Mouse (Mus musculus): ENCODE results near the gene Kxd1.

Gene Kxd1

DNA sequence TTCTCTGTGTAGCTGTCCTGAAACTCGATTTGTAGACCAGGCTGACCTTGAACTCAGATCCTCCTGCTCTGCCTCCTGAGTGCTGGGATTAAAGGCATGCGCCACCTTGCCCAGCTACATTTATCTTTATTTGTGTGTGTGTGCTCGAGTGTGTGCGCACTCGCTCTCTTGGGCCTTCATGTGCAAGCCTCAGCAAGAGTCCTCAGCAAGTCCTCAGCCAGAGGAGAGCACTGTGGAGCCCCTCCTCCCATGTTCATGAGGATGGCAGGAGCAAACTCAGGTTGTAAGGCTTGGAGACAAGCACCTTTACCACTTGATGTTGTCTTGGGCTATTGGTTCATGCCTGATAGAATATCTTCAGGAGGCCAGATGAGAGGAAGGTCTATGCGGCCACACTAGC is 20.0 kb upstream of the Kxd1 start:
- no peak for DNase-seq (ENCODE audit: low spot score in 2 of 2)

DNA sequence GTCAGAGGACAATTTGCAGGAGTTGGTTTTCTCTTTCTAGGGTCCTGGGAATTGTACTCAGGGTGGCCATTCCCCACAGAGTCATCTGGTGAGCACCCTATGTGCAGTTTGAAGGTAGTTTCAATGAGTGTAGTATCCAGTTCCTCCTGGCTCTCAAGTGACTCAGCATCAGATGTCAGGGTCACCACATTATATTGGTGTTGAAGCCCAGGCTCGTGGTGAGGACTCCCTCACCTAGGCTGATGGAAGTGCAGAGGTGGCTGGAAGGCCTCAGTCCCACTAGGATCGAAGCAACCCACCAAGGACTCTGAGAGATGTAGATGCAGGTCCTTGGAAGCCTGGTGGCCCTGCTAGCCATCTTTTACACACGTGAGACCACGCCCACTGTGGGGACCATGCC is 18.7 kb upstream of the Kxd1 start:
- DNase-seq (ENCODE audit: low spot score in 2 of 2) = no peak

DNA sequence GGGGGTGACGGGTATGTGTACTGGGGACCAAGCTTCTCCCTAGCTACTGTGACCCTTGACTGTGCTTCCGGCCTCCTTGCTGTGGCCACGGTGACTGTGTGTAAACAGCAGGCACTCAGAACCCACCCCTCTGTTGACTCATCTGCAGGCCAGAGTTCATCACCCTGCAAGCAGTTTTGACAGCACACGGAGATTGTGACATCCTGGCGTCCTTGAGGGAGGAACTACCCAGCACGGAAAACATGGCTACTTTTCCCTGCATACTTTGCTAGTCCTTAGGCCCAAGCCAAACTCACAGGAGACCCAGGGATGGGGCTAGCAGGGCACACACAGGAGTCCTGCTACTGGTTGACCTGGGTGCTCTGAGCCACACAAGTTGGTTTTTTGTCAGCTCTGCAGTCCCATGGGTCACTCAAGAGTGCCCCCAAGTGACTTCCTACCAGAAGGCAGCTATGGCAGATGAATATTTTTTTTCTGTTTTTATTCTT is 16.5 kb upstream of the Kxd1 start:
- peak in 1 of 2 experiments; percentile 37 for DNase-seq (ENCODE audit: low spot score in 2 of 2)

DNA sequence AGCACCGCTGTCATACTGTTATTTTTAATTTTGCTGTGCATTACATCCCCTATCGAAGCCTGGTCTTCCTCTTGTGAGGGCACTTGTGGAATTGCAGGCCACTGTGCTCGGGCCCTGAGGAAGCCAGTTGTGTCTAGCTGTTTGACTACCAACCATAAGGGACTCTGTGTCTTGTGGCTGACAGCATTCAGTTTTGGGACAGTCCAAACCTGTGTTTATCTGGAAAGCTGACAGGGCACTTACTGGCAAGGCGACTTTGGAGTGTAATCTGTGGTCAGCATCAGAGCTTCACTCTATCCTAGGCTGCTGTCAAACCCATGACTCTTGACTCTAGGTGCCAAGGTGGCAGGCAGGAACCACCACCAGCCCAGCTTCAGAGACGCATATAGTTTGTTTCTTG is 13.3 kb upstream of the Kxd1 start:
- no peak for DNase-seq (ENCODE audit: low spot score in 2 of 2)

DNA sequence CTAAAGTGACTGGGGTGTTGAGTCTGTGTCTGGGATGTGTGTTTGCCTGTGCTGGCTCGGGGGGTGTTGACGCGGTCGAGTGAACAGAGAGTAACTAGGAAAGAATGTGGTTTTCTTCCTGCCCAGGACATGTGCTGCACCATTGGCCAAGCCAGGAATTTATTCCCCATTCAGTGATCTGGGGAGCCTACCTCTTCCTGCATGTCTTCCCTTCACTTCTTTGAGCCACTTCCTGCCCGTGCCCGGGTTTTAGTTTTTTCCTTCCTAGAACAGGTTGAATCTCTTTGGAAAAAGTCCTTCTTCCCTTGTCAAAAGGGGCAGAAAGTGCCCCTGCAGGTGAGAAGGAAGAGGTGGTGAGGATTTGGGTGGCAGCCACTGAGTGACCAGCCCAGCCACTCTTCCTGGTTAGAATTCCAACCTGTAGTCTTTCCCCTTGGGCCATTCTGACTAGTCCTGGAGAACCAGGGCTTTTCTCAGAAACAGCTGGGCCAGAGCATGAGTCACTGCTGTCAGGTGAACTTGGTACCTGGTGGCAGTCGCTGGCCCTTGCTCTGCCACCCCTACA is 12.8 kb upstream of the Kxd1 start:
- no peak for DNase-seq (ENCODE audit: low spot score in 2 of 2)

DNA sequence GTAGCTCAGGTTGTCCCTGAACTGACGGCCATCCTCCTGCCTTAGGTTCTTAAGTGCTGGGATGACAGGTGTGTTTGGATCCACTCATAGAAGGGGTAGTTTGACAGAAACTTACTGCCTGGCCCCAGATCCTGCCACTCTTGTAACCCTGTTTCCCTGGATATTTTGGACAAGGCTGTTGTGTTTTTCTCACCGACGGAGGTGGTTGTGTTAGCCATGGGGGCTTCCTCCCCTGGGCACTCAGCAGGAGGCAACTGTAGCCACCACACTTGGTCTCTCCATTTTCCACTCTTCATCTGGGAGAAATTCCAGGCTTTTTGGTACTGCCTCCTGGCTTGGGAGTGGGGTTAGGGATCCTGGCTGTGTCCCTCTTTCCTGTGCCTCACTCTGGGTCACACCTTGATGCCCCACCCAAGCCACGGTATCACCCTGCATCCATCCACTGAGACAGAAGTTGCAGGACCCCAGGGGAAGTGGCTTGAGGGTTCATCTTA is 12.3 kb upstream of the Kxd1 start:
- DNase-seq (ENCODE audit: low spot score in 2 of 2) = no peak

DNA sequence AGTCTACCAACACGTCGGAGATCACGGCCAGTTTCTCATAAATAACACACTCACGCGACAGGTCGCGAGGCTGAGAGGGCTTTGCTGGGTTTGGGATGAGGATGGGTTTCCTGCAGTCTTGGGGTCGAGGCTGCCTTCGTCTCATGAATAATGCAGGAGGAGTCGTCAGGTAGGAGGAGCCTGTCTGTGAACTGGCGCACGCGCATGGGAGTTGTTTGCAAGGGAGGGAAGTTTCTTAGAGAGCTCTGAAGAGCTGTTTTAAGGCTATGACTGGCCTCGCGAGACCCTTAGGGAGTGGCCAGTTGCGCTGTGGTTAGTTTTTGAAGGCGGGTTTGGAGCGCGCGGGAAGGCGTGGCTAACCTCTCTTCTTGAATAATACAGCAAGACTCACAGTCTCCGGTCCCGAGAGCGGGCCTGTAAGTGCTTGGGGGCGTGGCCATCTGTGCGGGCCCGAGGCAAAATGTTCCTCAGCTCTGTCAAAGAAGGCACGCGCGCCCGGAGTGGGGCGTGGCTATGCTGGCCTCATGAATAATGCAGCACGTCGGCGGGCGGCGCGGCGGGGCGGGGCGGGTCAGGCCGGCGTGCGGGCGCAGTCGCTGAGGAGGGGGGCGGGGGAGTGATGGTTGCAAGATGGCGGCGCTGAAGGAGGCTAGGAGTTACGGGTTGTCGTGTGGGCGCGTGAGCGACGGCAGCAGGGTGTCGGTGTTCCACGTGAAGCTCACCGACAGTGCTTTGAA is 11.5 kb upstream of the Kxd1 start, which contains the start of gene Ell:
TSS of gene Ell (plus strand) at position 381 of the 737 bp plus-strand sequence.
- peak; percentile 100 for DNase-seq (ENCODE audit: low spot score in 2 of 2)

DNA sequence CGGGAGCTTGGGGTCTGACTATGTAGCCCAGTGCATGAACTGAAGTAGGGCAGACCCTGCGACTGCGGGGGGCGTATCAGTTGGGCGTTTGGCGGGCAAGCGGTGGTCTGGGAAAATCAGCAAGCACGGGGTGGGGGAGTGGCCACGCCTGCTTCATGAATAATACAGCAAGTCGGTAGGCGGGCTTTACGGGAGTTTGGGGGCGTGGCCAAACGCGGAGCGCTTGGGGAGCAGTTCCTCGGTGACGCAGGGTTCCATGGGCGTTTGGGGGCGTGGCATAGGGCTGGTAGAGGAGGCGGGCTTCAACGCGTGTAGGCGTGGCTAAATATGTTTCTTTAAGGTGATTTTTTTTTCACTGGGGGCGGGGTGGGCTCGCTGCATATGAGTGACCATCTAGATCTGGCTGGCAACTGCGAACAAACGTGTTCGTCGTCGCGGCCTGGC is 10.9 kb upstream of the Kxd1 start:
- DNase-seq (ENCODE audit: low spot score in 2 of 2) = peak; percentile 100

DNA sequence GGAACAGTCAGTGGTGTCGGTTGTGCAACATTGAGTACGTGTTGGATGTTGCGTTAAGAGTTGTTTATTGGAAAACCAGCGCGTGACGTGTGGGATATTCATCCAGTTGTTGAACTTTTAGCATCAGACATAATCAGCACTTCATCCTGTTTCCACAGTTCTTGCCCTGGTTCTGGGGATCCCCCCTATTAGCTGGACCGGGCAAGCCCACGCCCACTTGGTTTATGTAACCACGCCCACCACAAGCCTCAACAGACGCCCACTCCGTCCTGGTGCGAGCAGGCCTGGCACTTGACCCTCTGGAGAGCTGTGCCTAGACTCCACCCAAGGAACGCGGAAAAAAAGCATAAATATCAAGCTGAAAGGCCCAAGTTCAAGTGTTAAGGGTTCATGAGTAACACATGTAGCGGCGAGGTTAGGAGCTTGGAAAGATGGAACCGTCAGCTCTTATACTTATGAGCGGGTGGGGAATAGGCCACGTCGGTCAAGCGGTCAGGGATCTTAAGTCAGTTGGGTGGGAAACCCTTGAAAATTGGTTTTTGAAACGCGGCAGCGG is 10.3 kb upstream of the Kxd1 start:
- DNase-seq (ENCODE audit: low spot score in 2 of 2) = peak; percentile 67 to 77

DNA sequence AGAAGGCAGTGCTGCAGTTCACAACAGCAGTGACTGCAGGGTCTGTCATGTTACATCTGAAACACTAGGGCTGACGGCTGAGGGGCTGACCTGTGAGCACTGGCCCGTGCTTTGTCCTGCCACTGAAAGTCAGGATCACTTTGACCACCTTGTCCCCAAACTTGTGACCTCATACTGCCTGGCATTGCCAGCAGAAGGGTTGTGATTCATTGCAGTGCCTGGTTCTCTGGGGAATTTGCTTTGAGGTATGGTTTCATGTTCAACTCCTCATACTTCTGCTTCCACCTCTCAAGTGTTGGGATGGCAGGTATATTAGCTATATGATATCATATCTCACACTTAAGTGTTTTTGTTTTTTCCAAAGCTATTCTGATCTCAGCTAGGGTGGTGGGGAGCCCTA is 7.9 kb upstream of the Kxd1 start:
- no peak for DNase-seq (ENCODE audit: low spot score in 2 of 2)

DNA sequence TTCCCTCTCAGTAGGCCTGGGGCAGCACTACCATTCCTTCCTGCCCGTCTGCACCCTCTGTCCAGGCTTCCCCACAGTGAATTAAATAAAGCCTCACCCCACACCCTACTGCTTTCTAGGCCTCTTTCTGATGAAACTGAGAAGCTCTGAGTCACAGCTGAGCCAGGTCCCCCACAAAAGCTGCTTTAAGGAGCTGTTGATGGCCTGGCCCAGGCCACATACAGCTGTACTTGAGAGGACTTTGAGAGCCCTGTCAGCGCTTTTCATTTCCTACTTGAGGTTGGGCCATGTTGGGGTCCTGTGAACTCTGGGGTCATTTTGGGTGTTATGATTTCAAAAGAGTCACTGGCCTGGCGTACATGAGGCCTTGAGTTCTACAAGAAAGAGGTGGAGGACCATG is 7.5 kb upstream of the Kxd1 start:
- DNase-seq (ENCODE audit: low spot score in 2 of 2) = no peak

DNA sequence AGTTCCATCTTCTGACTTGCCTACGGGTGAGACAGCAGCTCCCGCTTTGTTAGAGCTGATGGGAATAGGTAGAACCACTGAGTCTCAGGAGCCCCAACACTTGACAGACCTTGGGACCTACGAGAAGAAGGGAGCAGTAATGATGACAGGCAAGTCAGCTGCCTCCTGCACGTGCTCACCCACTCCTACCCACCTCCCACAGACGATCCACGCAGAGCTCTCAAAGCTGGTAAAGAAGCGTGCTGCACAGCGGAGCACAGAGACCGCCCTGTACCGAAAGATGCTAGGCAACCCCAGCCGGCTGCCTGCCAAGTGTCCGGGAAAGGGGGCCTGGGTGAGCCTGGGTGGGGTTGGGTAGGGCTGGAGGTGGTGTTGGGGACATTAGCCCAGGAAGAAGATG is 6.5 kb upstream of the Kxd1 start:
- no peak for DNase-seq (ENCODE audit: low spot score in 2 of 2)

DNA sequence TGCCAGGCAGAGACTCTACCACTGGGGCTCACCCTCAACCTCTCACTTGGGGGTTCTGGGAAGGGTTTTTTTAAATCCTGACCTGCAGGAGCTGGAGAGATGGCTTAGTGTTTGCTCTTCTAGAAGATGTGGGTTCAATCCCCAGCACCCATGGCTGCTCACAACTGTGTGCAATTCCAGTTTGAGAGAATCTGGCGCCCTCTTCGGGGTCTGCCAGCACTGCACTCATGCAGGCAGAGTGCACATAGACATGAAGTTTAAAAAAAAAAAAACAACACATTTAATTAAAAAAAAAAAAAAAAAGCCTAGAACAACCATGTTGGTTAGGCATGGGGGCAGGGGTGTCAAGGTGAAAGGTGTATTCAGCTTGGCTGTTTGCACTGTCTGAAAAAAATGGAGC is 2.6 kb upstream of the Kxd1 start:
- peak in 1 of 2 experiments; percentile 30 for DNase-seq (ENCODE audit: low spot score in 2 of 2)

DNA sequence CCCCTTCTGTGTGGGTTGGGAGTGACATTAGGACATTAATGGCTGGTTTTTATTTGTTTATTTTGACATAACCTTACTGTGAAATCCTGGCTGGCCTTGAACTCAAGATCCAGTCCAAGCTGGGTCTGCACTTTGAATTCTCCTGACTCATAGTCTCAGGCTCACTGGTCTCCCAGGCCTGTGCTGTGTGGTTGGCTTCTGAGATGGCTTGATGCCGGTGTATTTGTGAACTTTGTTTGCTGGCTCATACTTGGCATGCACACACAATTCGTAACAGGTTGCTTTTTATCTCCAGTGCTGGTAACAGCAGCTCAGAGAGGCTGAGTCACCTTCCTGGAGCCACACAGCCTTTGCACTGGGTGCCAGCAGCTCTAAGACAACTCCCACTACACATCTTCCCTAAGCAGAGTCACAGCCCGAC is 2.0 kb upstream of the Kxd1 start:
- no peak for DNase-seq (ENCODE audit: low spot score in 2 of 2)

DNA sequence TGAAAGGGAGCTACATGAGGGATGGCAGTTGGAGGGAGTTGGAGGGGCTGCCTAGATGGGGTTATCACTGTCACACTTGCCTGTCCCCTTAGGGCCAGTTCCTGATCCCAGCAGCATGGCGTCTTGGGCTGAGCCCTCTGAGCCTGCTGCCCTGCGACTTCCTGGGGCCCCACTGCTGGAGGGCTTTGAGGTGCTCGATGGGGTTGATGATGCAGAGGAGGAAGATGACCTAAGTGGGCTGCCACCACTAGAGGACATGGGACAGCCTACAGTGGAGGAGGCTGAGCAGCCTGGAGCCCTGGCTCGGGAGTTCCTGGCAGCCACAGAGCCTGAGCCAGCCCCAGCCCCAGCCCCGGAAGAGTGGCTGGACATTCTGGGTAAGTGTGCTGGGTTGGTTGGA is 1.5 kb upstream of the Kxd1 start:
- peak in 1 of 2 experiments; percentile 67 for DNase-seq (ENCODE audit: low spot score in 2 of 2)

DNA sequence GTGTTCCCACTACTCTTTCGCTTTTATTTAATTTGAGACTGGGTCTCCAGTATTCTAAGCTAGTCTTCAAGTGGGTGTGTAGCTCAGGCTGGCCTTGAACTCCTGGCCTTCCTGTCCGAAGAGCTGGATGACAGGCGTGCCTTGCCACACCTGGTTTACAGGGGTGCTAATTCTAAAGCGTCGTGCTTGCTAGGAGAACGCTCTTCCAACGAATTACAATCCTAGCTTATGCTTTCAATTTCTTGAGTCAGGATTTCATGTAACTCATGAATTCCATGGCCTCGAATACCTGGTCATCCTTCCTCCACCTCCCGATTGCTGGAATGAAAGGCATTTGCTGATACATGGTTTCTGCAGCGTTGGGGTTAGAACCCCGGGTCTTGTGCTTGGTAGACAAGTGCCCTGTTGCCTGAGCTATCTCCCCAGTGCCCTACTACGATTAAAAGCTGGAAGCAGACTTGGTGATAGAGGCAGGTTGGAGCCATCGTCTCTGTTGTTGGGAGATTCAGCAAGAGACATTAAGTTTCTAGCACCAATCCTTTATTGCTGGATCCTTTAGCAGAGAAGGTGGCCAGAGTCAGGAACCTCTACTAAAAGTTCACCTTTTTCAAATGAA is 534 bp upstream of the Kxd1 start:
- DNase-seq (ENCODE audit: low spot score in 2 of 2) = peak in 1 of 2 experiments; percentile 68

DNA sequence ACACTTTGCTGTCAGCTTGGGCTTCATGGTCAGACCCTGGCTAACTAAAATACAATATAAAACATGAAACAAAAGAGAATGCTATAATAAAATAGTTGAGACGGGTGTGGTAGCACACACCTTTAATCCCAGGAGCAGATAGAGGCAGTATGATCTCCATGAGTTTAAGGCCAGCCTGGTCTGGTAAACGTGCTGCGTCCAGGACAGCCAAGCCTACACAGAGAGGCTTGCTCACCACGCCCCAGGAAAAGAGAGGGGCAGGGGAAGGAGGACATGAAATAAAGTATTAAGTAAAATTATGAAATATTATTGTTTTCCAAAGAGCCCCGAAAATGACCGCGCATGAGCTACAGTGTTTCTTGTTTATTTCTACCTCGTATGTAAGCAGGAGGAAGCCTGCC is 645 bp downstream of the Kxd1 start:
- DNase-seq (ENCODE audit: low spot score in 2 of 2) = no peak

DNA sequence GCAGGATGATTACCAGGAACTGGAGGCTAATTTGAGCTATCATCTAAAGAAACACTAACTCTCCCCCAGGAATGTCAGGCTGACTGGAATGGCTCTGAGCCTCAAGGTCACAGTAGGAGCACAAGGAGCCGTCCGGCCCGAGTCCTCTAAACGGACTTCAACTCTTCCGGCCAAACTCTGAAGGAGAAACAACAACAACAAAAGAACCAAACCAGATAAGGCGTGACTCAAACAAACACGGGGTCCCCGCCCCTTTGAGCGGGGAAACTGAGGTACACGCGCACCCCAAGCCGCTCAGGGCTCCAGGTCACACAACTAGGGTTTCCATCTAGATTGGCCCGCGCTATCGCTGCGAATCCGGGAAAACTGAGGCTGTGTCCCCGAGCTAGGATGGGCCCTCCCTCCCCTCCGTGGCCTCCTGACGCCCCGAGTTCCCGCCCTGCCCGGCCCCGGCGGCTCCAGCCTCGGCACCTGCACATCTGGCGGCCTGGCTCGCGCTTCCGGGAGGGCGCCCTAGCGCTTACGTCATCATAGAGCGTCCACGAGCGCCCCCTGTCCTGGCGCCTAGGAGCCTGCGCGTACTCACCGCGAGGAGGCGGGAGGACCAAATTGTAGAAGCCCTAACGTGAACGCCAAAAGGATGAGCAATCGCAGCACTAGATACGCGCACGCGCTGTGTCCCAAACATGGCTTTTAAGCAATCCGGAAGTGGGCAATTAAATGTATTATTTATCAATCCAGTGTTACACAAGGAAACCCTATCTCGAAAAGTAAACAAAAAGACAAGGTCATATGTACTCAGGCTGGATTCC is 5.0 kb downstream of the Kxd1 start:
- DNase-seq (ENCODE audit: low spot score in 2 of 2) = peak; percentile 96 to 98

DNA sequence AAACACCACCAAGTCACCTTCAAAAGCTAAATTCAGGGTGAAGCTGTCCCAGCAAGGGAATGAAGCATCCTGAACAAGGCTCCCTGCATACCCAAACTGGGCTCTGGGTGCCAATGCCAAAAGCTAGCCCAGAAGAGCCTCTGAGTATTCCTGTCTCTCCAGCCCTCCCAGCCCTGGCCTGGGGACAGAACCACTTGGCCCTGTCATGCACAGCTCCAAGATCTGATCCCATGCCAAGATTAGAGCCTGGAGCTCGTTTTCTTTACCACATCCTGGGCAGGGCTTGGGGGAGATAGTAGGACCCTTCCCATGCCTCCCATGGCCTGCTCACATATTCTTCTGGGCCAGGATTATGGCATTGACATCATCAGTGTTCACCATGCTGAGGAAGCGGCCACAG is 8.2 kb downstream of the Kxd1 start:
- no peak for DNase-seq (ENCODE audit: low spot score in 2 of 2)

DNA sequence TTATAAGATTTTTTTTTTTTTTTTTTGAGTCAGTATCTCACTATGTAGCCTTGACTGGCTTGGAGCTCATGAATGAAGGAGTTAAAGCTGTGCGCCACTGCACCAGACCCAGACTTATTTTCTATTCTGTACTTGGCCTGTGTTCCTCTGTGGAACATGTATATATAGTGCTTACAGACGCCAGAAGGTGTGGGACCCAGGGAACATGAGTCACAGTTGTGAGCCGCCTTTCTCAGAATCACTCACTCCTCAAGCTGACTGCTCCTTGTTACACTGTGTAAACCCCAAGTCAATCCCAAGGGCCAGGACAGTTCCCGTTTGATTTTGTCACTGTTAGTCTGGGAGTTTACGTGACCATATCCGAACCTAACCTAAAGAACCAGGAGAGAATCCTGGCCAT is 8.7 kb downstream of the Kxd1 start:
- no peak for DNase-seq (ENCODE audit: low spot score in 2 of 2)

DNA sequence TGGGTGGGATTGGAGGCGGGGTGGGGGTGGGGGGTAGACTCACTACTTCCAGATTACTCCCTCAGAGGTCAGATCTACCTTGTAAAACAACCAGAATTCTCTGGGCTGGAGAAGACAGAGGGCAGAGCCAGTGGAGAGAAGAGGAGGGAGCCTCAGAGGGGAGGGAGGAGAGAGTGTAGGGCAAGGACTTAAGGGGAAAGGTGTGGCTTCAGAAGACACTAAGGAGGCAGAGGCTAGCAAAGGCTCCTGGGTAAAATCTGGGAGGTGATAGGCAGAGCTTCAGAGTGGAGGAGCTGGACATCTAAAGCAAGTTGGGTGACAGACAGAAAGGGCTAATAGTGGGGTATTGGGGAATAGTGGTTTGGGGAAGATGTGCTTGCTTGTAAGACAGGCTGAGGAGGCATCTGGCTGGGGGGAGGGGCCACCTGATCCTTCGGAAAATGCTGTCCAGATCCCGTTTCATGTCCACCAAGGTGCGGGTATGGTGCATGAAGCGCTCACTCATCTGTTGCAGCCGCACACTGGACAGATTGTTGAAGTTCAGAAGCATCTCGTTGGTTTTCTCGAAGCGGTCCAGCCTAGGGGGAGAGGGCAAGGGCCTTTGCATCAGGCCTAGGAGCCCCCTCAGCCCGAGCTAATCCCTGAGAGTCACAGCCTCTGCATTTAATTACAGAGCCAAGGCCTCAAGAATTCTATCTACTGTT is 9.7 kb downstream of the Kxd1 start:
- DNase-seq (ENCODE audit: low spot score in 2 of 2) = no peak

All from spleen, postnatal 4 days (tissue).